Mouse (Mus musculus) heart, embryonic 14.5 days (tissue): ENCODE measurements around the gene Hibch. TPM values are rescaled to one million over a fixed set of nuclear protein-coding genes. Genes with fewer than 3 reads are reported as not detected.

ENCODE experiments used
- ATAC-seq: fragments of 200-750 bp; cut with Nextera tagmentation; 2 replicates; pipeline ENCODE4 v1.8.0; 2017; ENCODE audit warnings: low read depth, moderate TSS enrichment; ENCODE audit not compliant: insufficient number of reproducible peaks, insufficient read depth, low FRiP score
- H3K27ac ChIP-seq, 2 experiments: fragments of 200-500 bp in 1 of 2; fragments of 300-500 bp in 1 of 2; sonication (generic) in 1 of 2; replicated peaks in 1 of 2; 2 replicates each; pipeline ENCODE4 v1.5.1; 2012 to 2014; ENCODE audit warnings: low read depth in 2 of 2, low read length in 2 of 2, control low read depth in 1 of 2, mild to moderate bottlenecking in 1 of 2, mixed read lengths in 1 of 2; ENCODE audit not compliant: control insufficient read depth in 1 of 2, insufficient read depth in 1 of 2
- H3K27me3 ChIP-seq: fragments of 300-500 bp; sonication (generic); 2 replicates; pipeline ENCODE4 v1.6.1; 2014; ENCODE audit warnings: mild to moderate bottlenecking, low read length, control low read depth; ENCODE audit not compliant: control insufficient read depth, insufficient read depth
- H3K36me3 ChIP-seq: fragments of 300-500 bp; sonication (generic); 2 replicates; pipeline ENCODE4 v1.6.1; 2014; ENCODE audit warnings: mild to moderate bottlenecking, control low read depth, low read length, mixed read lengths; ENCODE audit not compliant: control insufficient read depth, insufficient read depth
- H3K4me1 ChIP-seq, 2 experiments: fragments of 200-500 bp in 1 of 2; fragments of 300-500 bp in 1 of 2; sonication (generic) in 1 of 2; 2 replicates each; pipeline ENCODE4 v1.6.1; 2012 to 2014; ENCODE audit warnings: low read length in 2 of 2, control low read depth in 1 of 2, mixed read lengths in 1 of 2; ENCODE audit not compliant: control insufficient read depth in 2 of 2, insufficient read depth in 2 of 2
- H3K4me2 ChIP-seq: fragments of 300-500 bp; sonication (generic); 2 replicates; pipeline ENCODE4 v1.6.1; 2014; ENCODE audit warnings: mild to moderate bottlenecking, low read length
- H3K4me3 ChIP-seq, 2 experiments: fragments of 200-500 bp in 1 of 2; fragments of 300-500 bp in 1 of 2; sonication (generic) in 1 of 2; 2 replicates each; pipeline ENCODE4 v1.5.1; 2012 to 2014; ENCODE audit warnings: low read length in 2 of 2, mild to moderate bottlenecking in 2 of 2, control low read depth in 1 of 2, low read depth in 1 of 2, moderate library complexity in 1 of 2; ENCODE audit not compliant: control insufficient read depth in 1 of 2, insufficient read depth in 1 of 2
- H3K9ac ChIP-seq: fragments of 300-500 bp; sonication (generic); 2 replicates; pipeline ENCODE4 v1.6.1; 2014; ENCODE audit warnings: mild to moderate bottlenecking, low read length
- H3K9me3 ChIP-seq: fragments of 300-500 bp; sonication (generic); 2 replicates; pipeline ENCODE4 v1.6.1; 2016; ENCODE audit warnings: low read length, control low read depth; ENCODE audit not compliant: control insufficient read depth
- WGBS: fragments of 180-500 bp; shearing (Covaris S2); extraction: QIAGEN DNeasy Blood & Tissue Kit; methylation state at CpG from one replicate; pipeline ENCODE4 v1.1.7; 2014; 5-methylcytosine and 5-hydroxymethylcytosine counted together
- polyA plus RNA-seq: library from polyadenylated mRNA; unstranded; fragments of >200 nt; fragmentation: Nextera tagmentation; extraction: Ambion mirVana; gene quantifications from 2 replicates; pipeline ENCODE4 v1.2.1, GENCODE M21; 2014

Hibch gene
- polyA plus RNA-seq, 1 experiment from 2014 or later: 33.0 TPM

- H3K4me1 ChIP-seq: peaks cover 6 to 7% of the 10 kb centered on the region in 2 experiments; a peak in 3 of 4 replicates
- H3K4me3 ChIP-seq: peak overlapping the region; percentile 56 to 63
- H3K9me3 ChIP-seq: no peaks in the 10 kb centered on the region
- H3K9ac ChIP-seq: peak overlapping the region; percentile 72
- 6% methylated on average over 5 of the region's 5 CpGs for WGBS
- H3K27ac ChIP-seq: no peak overlapping the region
- ATAC-seq: no peak
- H3K27me3 ChIP-seq: no peaks in the 10 kb centered on the region
- H3K36me3 ChIP-seq: no peaks in the 10 kb centered on the region
- peak overlapping the region; percentile 98 for H3K4me2 ChIP-seq
Observed at GRCm38 (mm10) chr1:52952143-52952542, 107.4 kb downstream of the Hibch start.

DNA sequence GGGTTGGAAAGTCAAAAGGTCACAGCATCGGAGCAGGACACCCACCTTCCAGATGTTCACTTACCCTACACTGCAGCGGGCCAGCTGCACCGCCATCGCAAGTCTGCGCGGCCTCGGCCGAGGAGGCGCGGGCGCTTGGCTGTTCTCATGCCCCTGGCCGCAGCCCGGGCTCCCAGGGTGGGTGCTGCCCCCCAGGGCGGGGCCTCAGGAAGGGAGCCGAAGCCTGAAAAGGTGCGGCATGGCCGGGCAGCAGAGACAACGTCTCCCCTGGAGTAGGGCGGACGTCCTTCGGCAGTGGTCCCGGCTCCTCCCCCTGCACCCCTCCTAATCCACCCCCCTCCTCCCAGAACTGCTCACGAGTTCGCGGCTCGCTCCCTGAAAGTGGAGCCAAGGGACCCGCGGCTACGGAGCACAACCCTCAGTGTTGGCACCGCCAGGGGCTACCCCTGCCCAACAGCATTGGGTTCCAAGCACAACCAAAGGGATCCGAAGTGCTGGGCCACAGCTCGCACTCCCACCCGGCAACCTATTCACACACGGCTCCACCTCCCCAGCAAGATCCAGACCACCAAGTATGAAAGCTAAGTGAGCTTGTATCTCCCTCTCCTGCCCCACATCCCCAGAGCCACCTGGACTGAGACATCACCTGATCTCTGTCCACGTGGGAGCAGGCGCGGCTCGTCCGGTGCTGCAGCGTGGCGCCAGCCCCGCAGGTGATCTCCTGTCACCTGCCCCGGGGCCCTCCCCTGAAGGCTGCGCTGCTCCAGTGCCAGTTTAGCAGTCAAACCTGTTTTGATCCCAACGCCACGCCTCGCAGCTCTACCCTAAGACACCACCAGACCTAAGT is 108.0 kb downstream of the Hibch start:
- no peaks in the 10 kb centered on the region for H3K9me3 ChIP-seq
- H3K4me3 ChIP-seq: peak overlapping the region; percentile 56 to 63
- 0 out of 2 replicates have a peak, but pooled peaks have one; percentile 26 for ATAC-seq
- no peaks in the 10 kb centered on the region for H3K27me3 ChIP-seq
- no peak overlapping the region for H3K27ac ChIP-seq
- peak overlapping the region; percentile 98 for H3K4me2 ChIP-seq
- peaks cover 6 to 7% of the 10 kb centered on the region in 2 experiments; a peak in 3 of 4 replicates for H3K4me1 ChIP-seq
- 1% methylated on average over 47 of the region's 47 CpGs for WGBS
- H3K36me3 ChIP-seq: no peaks in the 10 kb centered on the region
- peak overlapping the region; percentile 72 for H3K9ac ChIP-seq

DNA sequence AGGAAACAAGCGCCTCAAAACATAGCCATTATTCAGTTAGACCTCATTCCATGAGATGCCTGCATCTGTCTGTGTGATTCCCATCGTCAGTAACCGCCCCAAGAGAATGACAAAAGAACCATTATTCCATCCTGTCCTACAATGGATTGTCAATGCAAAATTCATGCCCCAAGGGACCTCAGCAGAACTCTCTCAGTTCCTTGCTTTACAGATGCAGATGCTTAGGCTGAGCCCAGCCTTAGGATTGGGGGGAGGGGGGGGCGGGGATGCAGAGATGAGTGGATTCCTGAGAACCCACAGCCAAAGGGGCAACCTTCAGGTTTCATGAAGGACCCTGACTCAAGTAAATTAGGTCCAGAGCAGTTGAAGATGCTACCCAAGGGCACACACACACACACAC is 108.8 kb downstream of the Hibch start:
- H3K9me3 ChIP-seq: no peaks in the 10 kb centered on the region
- ATAC-seq: no peak
- H3K4me2 ChIP-seq: peak overlapping the region; percentile 98
- no peaks in the 10 kb centered on the region for H3K36me3 ChIP-seq
- no peaks in the 10 kb centered on the region for H3K27me3 ChIP-seq
- WGBS: 37% methylated on average over 4 of the region's 4 CpGs
- no peak overlapping the region for H3K9ac ChIP-seq
- H3K4me3 ChIP-seq: peak overlapping the region in 1 of 2 experiments; percentile 63; a peak in 1 of 4 replicates
- H3K4me1 ChIP-seq: peaks cover 6 to 7% of the 10 kb centered on the region in 2 experiments; a peak in 3 of 4 replicates
- H3K27ac ChIP-seq: no peak overlapping the region

DNA sequence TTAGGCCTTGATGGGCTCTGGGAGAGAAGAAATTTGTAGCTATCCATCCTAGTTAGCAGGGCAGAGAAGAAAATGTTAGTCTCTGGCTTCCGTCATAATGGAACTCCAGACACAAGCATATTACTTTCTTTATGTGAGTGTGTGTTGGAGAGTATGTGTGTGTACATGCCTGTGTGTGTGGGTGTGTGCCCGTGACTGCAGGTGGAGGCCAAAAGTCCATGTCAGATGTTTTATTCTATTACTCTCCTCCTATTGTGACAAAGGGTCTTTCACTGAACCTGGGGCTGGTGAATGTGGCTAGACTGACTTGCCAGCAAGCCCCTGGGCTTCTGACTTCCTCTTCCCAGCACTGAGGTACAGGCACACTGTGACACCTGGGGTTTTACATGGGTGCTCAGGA is 109.7 kb downstream of the Hibch start:
- no peak for ATAC-seq

DNA sequence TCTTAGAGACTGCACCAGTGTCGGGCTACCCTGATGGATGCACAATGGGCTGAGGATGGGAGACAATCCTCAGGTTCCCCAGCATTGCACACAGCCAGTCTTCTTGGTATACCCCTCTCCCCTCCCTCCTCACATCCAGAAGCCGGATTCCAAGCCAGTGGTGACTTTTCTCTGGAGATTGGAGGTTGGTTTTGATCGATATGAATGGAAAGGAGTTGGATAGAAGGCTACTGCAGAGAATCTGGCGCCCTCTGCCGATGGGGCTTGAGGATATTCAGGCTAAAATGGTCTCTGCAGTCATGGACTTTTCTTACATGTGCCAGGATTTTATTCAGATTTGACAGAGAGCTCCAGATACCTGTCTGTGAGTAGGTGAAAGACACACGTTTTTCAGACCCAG is 110.4 kb downstream of the Hibch start:
- H3K4me3 ChIP-seq: no peak overlapping the region
- no peak overlapping the region for H3K4me2 ChIP-seq
- H3K27ac ChIP-seq: no peak overlapping the region
- no peaks in the 10 kb centered on the region for H3K9me3 ChIP-seq
- WGBS: 29% methylated on average over 6 of the region's 6 CpGs
- no peak overlapping the region for H3K9ac ChIP-seq
- H3K4me1 ChIP-seq: peaks cover 6 to 7% of the 10 kb centered on the region in 2 experiments; a peak in 3 of 4 replicates
- ATAC-seq: no peak
- no peaks in the 10 kb centered on the region for H3K36me3 ChIP-seq
- H3K27me3 ChIP-seq: no peaks in the 10 kb centered on the region

More for the DNA sequence above, 109.7 kb downstream of the Hibch start:
- Histone ChIP-seq H3K27ac (no peak overlapping the region), H3K9me3 (no peaks in the 10 kb centered on the region), H3K4me3 (no peak overlapping the region), H3K4me2 (no peak overlapping the region), H3K9ac (no peak overlapping the region), H3K27me3 (no peaks in the 10 kb centered on the region), H3K4me1 (peaks cover 6 to 7% of the 10 kb centered on the region in 2 experiments; a peak in 3 of 4 replicates), H3K36me3 (no peaks in the 10 kb centered on the region)
- WGBS: 76% methylated on average over 2 of the region's 2 CpGs

GRCm38 (mm10) chr1:52956746-52957145 is 112.0 kb downstream of the Hibch start:
- peaks cover 6 to 7% of the 10 kb centered on the region in 2 experiments; a peak in 3 of 4 replicates for H3K4me1 ChIP-seq
- H3K36me3 ChIP-seq: no peaks in the 10 kb centered on the region
- H3K4me3 ChIP-seq: no peak overlapping the region
- no peak for ATAC-seq
- no peak overlapping the region for H3K4me2 ChIP-seq
- no peaks in the 10 kb centered on the region for H3K27me3 ChIP-seq
- 61% methylated on average over 4 of the region's 4 CpGs for WGBS
- H3K9me3 ChIP-seq: no peaks in the 10 kb centered on the region
- H3K9ac ChIP-seq: no peak overlapping the region
- no peak overlapping the region for H3K27ac ChIP-seq

DNA sequence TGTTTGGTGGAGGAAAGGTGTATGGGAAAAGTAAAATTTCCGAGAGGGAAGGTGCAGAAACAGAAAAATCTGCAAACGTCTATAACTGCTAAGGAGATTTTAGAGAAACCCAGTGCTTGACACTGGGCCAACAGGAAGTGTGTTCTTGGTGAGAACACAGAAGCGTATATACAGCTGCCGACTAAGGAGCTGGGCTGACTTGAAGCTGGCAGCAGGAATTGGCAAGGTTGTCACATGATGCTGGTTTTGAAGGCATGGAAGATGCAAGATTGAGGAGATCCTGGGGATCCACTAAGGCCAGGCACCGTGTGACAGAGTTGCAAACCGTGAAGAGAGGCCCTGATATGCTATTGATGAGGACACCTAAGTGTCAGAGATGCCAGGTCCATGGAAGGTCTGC is 115.5 kb downstream of the Hibch start:
- H3K9ac ChIP-seq: no peak overlapping the region
- no peaks in the 10 kb centered on the region for H3K27me3 ChIP-seq
- no peaks in the 10 kb centered on the region for H3K36me3 ChIP-seq
- no peak overlapping the region for H3K4me2 ChIP-seq
- no peak overlapping the region for H3K27ac ChIP-seq
- no peaks in the 10 kb centered on the region for H3K9me3 ChIP-seq
- 56% methylated on average over 6 of the region's 6 CpGs for WGBS
- H3K4me1 ChIP-seq: no peaks in the 10 kb centered on the region
- H3K4me3 ChIP-seq: no peak overlapping the region
- ATAC-seq: no peak
